Mouse (Mus musculus) kidney, adult 2 months (tissue): Measurements from ENCODE around the gene Col4a2.

Experiments
- CTCF ChIP-seq: fragments of 200-500 bp; conservative IDR thresholded peaks from 2 replicates; pipeline ENCODE4 v1.5.1; 2011; ENCODE audit warnings: low read depth, mild to moderate bottlenecking, control low read depth, low read length, moderate library complexity, mixed read lengths; ENCODE audit not compliant: insufficient read depth, insufficient read length
- POLR2A ChIP-seq: fragments of 200-500 bp; IDR thresholded peaks from one replicate; pipeline ENCODE4 v1.6.1; 2011; ENCODE audit warnings: low read depth, low read length, control low read depth

DNA sequence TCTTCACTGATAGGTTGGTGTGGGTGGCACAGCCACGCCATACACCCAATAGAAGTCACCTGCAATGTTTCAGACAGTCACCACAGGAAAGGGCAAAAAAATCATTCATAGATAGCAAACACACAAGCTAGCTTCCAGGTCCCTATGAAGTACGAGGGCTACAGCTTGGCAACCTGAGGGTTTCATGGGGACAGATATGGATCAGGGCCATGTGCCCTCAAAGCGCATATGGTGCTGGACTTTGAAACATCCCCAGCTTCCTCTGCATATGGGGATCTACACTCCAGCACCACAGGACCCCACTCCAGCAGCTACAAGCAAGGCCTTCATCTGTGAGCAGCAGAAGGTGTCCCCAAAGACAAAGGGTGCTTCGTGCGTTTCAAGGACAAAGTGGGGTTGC is 47.2 kb downstream of the Col4a2 start:
- TF ChIP-seq CTCF, result no peak
- TF ChIP-seq POLR2A, result no peak
